Mouse (Mus musculus) forebrain, postnatal 0 days (tissue): ENCODE measurements at regions not wholly inside any gene's neighbourhood (a gene's known extent, or its start where the extent isn't known, plus 50 kb on each side); places are given as distances from the start of the nearest gene placed in this dataset.

ENCODE experiments used
- ATAC-seq: fragments of 200-750 bp; cut with Nextera tagmentation; 2 replicates; pipeline ENCODE4 v1.8.0; 2017; ENCODE audit warnings: mild to moderate bottlenecking, moderate library complexity
- DNase-seq: peaks from one replicate; pipeline ENCODE4 v3.0.0-alpha.2; 2015
- H3K27ac ChIP-seq: fragments of 300-500 bp; sonication (generic); 2 replicates; pipeline ENCODE4 v1.5.1; 2014; ENCODE audit warnings: low read depth, mild to moderate bottlenecking, antibody characterized with exemption, low read length, moderate library complexity, mixed read lengths
- H3K27me3 ChIP-seq: fragments of 300-500 bp; sonication (generic); 2 replicates; pipeline ENCODE4 v1.6.1; 2014; ENCODE audit warnings: mild to moderate bottlenecking, low read length, mixed read lengths; ENCODE audit not compliant: insufficient read depth
- H3K36me3 ChIP-seq: fragments of 300-500 bp; sonication (generic); 2 replicates; pipeline ENCODE4 v1.6.1; 2014; ENCODE audit warnings: mild to moderate bottlenecking, moderate library complexity; ENCODE audit not compliant: insufficient read depth
- H3K4me1 ChIP-seq: fragments of 300-500 bp; sonication (generic); 2 replicates; pipeline ENCODE4 v1.6.1; 2014; ENCODE audit warnings: antibody characterized with exemption; ENCODE audit not compliant: insufficient read depth
- H3K4me2 ChIP-seq: fragments of 300-500 bp; sonication (generic); 2 replicates; pipeline ENCODE4 v1.6.1; 2014; ENCODE audit warnings: low read depth, mild to moderate bottlenecking, moderate library complexity
- H3K4me3 ChIP-seq: fragments of 300-500 bp; sonication (generic); 2 replicates; pipeline ENCODE4 v1.5.1; 2014; ENCODE audit warnings: low read depth, low read length, mixed read lengths
- H3K9ac ChIP-seq: fragments of 300-500 bp; sonication (generic); 2 replicates; pipeline ENCODE4 v1.6.1; 2014; ENCODE audit warnings: mild to moderate bottlenecking
- H3K9me3 ChIP-seq: fragments of 300-500 bp; sonication (generic); 2 replicates; pipeline ENCODE4 v1.6.1; 2016; ENCODE audit warnings: low read length
- CTCF ChIP-seq: sonication (generic); IDR thresholded peaks from 2 replicates; pipeline ENCODE4 v1.5.1; 2016; ENCODE audit warnings: antibody characterized with exemption, control low read depth, low read depth
- WGBS: fragments of 180-500 bp; shearing (Covaris S2); extraction: QIAGEN DNeasy Blood & Tissue Kit; methylation state at CpG from one replicate; pipeline ENCODE4 v1.1.7; 2014; 5-methylcytosine and 5-hydroxymethylcytosine counted together

- H3K4me3 ChIP-seq: no peak overlapping the region
- H3K4me1 ChIP-seq: no peaks in the 10 kb centered on the region
- no peaks in the 10 kb centered on the region for H3K27me3 ChIP-seq
- 57% methylated on average over 11 of the region's 11 CpGs for WGBS
- ATAC-seq (peak; percentile 90), DNase-seq (peak; percentile 63)
- no peak overlapping the region for H3K9ac ChIP-seq
- H3K36me3 ChIP-seq: no peaks in the 10 kb centered on the region
- H3K4me2 ChIP-seq: no peak overlapping the region
- TF ChIP-seq CTCF: no peak
- H3K27ac ChIP-seq: 0 out of 2 replicates have a peak overlapping the region, but pooled peaks have one; percentile 21
- 0 out of 2 replicates have a peak, but pooled peaks cover 6% of the 10 kb centered on the region for H3K9me3 ChIP-seq
These were observed 96.6 kb upstream of the Gjb5 start for GRCm38 (mm10) chr4:127454511-127455119.

DNA sequence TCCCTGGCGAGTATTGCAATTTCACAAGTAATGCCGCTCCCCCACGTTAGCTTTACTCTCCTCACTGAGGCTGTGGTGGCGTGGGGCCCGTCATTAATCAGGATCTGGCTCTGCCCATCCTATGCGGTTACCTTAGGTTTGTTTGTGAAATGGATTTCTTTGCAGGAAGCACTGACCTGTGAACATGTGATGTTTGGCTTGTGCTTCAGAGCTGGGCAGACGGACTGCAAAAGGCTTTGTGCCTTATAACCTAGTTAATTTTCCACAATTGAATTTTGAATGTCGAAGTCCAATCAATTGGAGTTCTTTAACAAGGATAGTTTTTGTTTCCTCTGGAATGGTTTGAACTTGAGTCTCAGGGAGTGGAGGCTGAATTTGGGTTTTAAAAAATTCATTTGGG lies 94.1 kb upstream of the Gjb5 start:
- no peak for TF ChIP-seq CTCF
- Histone ChIP-seq H3K9ac (no peak overlapping the region), H3K27me3 (no peaks in the 10 kb centered on the region), H3K9me3 (0 out of 2 replicates have a peak, but pooled peaks cover 3% of the 10 kb centered on the region), H3K36me3 (no peaks in the 10 kb centered on the region), H3K4me1 (no peaks in the 10 kb centered on the region), H3K27ac (no peak overlapping the region), H3K4me2 (no peak overlapping the region), H3K4me3 (no peak overlapping the region)
- no peak for DNase-seq
- WGBS: 62% methylated on average over 8 of the region's 8 CpGs
- no peak for ATAC-seq

GRCm38 (mm10) chr4:127445300-127445699 lies 87.3 kb upstream of the Gjb5 start:
- Histone ChIP-seq H3K27ac (no peak overlapping the region), H3K4me2 (no peak overlapping the region), H3K36me3 (no peaks in the 10 kb centered on the region), H3K4me1 (no peaks in the 10 kb centered on the region; the same call in 1 of the 2 replicates), H3K9me3 (no peaks in the 10 kb centered on the region), H3K27me3 (no peaks in the 10 kb centered on the region), H3K9ac (no peak overlapping the region), H3K4me3 (no peak overlapping the region)
- ATAC-seq (no peak), DNase-seq (no peak)
- no peak for TF ChIP-seq CTCF
- WGBS: 67% methylated on average over 3 of the region's 3 CpGs

GRCm38 (mm10) chr4:127444056-127444455 lies 86.1 kb upstream of the Gjb5 start:
- no peak for DNase-seq
- no peak overlapping the region for H3K9ac ChIP-seq
- TF ChIP-seq CTCF: no peak

DNA sequence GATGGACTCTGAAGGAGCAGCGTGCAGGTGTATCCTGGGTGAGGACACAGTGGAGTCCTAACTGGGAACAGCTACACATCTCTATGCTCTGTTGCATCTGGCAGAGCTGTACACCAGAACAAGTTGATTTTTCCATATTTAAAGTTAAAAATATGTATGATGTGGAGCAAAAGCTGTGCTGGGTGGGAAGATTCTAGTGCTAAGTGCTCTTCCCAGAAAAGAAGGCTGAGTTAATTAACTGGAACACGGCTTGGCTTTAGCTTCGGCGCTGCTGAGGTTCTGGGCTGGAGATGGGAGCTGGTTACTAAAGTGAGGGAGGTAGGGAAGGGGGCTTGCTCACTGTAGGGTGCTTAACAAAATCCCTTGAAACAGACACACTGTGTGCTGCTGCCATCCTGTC lies 84.0 kb upstream of the Gjb5 start:
- H3K9ac ChIP-seq: no peak overlapping the region
- no peaks in the 10 kb centered on the region for H3K36me3 ChIP-seq
- DNase-seq: no peak
- no peak overlapping the region for H3K4me3 ChIP-seq
- no peaks in the 10 kb centered on the region; the same call in 1 of the 2 replicates for H3K4me1 ChIP-seq
- H3K27ac ChIP-seq: no peak overlapping the region
- no peak for TF ChIP-seq CTCF
- no peaks in the 10 kb centered on the region for H3K9me3 ChIP-seq
- ATAC-seq: no peak
- WGBS: 61% methylated on average over 4 of the region's 4 CpGs
- H3K27me3 ChIP-seq: no peaks in the 10 kb centered on the region
- no peak overlapping the region for H3K4me2 ChIP-seq

More at GRCm38 (mm10) chr4:127444056-127444455, 86.1 kb upstream of the Gjb5 start:
- Histone ChIP-seq H3K4me2 (no peak overlapping the region), H3K27me3 (no peaks in the 10 kb centered on the region), H3K36me3 (no peaks in the 10 kb centered on the region), H3K4me1 (no peaks in the 10 kb centered on the region; the same call in 1 of the 2 replicates), H3K4me3 (no peak overlapping the region), H3K27ac (no peak overlapping the region), H3K9me3 (no peaks in the 10 kb centered on the region)
- 96% methylated on average over 1 of the region's 1 CpGs for WGBS
- ATAC-seq: no peak

DNA sequence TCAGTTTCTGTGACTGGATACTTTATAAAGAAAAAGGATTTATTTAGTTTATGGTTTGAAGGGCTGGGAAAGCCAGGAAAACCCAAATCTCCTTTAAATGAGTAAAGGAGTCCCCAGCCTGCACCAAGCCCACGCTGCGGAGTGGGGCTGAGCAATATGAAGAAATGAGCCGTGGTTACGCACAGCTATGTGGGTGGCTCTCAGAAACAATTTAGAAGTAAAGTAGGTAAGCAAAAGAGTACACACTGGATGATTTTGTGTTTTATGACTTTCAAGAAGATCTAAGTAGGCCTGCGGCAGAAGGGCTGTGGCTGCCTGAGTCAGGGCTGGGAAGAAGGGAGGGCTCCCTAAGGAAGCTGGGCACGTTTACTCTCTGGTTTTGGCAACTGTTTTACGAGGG lies 82.6 kb upstream of the Gjb5 start:
- Histone ChIP-seq H3K4me2 (no peak overlapping the region), H3K4me1 (no peaks in the 10 kb centered on the region; the same call in 1 of the 2 replicates), H3K9me3 (no peaks in the 10 kb centered on the region), H3K4me3 (no peak overlapping the region), H3K27ac (no peak overlapping the region), H3K9ac (no peak overlapping the region), H3K27me3 (no peaks in the 10 kb centered on the region), H3K36me3 (no peaks in the 10 kb centered on the region)
- WGBS: 83% methylated on average over 7 of the region's 7 CpGs
- ATAC-seq: no peak
- DNase-seq: no peak
- TF ChIP-seq CTCF: no peak

GRCm38 (mm10) chr4:127435076-127435475 lies 77.1 kb upstream of the Gjb5 start:
- H3K4me3 ChIP-seq: no peak overlapping the region
- no peak overlapping the region for H3K9ac ChIP-seq
- 20% methylated on average over 8 of the region's 8 CpGs for WGBS
- DNase-seq: peak; percentile 66
- no peaks in the 10 kb centered on the region for H3K4me1 ChIP-seq
- H3K9me3 ChIP-seq: no peaks in the 10 kb centered on the region
- no peaks in the 10 kb centered on the region for H3K36me3 ChIP-seq
- no peak for ATAC-seq
- TF ChIP-seq CTCF: peak; percentile 70
- H3K4me2 ChIP-seq: no peak overlapping the region
- H3K27ac ChIP-seq: no peak overlapping the region
- no peaks in the 10 kb centered on the region for H3K27me3 ChIP-seq
